Mouse (Mus musculus): Measurements from ENCODE around the gene Grin2b. TPM values are rescaled to one million over a fixed set of nuclear protein-coding genes. Genes with fewer than 3 reads are reported as not detected.

The Grin2b gene
- polyA plus RNA-seq, 1 experiment = not detected

DNA sequence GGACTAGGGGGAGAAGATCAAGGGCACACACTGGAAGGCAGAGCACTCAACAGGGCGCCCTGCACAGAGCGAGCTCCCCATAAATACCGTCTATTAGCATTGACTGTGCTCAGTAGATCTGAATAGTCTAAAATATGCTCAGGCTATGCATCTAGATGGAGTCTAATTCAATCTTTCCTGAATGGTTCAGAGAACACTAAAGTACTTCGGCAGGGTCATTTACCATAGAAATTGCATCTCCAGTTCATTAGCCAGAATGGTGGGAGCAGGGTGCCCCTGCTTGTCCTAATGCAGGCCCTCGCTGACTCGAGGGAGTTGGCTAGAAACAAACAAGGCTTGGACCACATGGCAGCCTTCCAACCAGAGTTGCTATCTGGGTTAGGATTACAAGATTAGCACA lies 64.1 kb downstream of the Grin2b start:
- no peak for DNase-seq (ENCODE audit: low read depth, low spot score)
- 72% methylated on average over 6 of the region's 6 CpGs for WGBS

DNA sequence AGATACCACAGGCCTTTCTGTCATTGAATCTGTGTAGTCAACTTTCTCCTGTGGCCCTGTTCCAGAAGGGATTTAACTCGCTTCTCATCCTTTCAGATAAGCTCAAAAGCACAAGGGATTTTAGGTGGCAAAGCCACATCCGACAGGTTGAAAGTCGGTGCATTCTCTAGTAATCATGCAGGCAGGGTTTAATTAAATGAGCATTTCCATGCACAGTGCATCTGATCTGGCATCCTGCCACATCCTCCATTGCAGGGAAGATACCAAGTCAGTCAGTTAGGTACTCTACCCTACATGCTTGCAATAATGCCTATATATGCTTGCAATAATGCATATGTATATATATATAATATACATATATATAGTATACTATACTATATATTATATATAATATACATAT lies 64.8 kb downstream of the Grin2b start:
- DNase-seq (ENCODE audit: low read depth, low spot score) = no peak
- 86% methylated on average over 3 of the region's 3 CpGs for WGBS

DNA sequence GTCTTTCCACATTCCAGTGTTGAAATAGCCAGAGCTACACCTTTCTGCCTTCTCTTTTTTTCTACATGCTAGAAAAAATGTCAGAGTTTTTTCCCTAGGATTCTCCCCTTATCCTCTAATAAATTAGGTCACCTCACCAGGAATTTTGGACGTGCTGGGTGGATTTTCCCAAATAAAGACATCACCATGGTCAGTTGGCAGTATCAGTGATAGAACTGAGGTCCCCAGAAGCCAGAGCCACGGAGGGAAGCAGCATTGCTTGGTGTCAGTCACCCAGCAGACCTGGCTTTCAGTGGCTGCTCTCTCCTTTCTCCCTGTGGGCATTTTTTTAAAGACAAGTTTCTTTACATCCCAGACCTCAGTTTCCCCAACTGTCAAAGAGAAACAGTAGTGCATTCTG lies 68.1 kb downstream of the Grin2b start:
- no peak for DNase-seq (ENCODE audit: low read depth, low spot score)

GRCm38 (mm10) chr6:136100241-136100640 lies 73.1 kb downstream of the Grin2b start:
- no peak for DNase-seq (ENCODE audit: low read depth, low spot score)

More for the DNA sequence above, 68.1 kb downstream of the Grin2b start:
- 70% methylated on average over 2 of the region's 2 CpGs for WGBS

DNA sequence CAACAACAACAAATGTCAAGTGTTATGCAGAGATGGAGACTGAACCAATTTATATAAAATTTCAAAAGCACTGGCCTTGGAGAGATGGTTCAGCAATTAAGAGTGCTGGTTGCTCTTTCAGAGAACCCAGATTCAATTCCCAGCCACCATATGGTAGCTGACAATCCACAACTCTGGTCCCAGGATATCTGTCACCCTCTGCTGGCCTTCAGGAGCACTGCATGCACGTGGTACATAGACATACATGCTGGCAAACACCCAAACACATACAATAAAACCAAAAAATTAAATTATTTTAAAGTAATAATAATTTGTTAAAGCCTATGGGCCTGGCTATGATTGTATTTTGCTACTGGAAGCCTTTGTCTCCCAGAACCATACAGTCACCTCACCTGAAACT lies 77.0 kb downstream of the Grin2b start:
- DNase-seq (ENCODE audit: low read depth, low spot score) = no peak
- 25% methylated on average over 1 of the region's 1 CpGs for WGBS

More at GRCm38 (mm10) chr6:136100241-136100640, 73.1 kb downstream of the Grin2b start:
- WGBS = 77% methylated on average over 5 of the region's 5 CpGs

DNA sequence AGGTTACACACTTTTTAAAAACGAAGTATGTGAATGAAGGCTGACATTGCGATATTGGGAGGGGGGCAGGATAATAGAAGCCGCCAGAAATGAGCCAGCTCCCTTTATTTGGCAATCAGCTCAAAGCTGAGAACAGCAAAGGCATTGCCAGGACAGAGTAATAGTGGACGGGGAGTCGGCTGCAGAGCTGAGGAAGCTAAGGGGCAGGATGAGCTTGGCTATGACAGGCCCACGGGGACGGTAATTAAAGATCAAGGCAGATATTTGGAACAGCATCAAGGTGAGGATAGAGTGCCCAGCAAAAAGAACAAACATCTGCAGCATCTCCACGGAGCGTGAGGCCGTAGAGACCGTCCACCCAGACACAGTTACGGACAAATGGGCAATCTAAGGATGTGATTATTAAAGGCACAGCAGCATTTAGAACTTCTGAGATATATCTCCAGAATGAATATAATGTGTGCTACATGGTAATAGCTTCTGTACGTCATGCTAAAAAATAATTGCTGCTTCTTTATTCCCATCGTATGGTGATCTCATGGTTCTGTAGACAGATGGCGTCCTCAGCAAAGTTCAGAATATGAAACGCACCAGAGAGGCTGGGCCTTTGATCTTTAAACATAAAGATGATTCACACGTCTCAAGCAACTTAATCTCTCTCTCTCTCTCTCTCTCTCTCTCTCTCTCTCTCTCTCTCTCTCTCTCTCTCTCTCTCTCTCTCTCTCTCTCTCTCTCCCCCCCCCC lies 93.1 kb downstream of the Grin2b start:
- WGBS = 65% methylated on average over 17 of the region's 17 CpGs
- DNase-seq (ENCODE audit: low read depth, low spot score) = no peak

DNA sequence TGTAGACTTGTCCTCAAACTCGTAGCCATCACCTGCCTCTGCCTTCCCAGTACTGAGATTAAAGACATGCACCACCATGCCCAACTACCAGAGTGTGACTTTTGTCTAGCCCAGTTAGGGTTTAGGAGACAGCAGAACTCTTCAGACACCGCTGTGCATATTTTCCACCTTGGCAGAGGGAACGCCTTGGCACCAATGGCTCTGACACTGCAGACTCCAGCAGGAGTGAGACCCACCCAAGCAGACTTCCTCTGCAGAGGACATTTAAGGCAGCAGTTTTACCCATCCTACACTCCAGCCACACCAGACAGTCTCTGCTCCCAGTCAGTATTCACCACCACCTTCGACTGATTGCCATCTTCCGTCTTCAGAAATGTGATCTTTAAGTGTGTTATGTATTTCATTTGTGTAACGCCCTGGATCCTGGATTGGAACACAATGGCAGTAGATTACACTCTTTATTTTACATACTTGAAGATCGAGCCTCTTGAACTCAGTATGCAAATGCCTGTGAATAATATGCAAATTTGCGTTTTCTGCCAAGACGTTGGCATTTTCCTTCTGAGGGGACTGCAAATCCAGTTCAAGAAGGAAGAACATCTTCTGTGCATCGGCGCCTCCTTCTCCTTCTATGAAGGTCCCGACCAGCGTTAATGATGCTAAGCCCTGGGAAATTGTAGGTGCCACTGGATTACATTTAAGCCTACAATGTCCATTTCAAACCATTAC lies 100.8 kb downstream of the Grin2b start:
- DNase-seq (ENCODE audit: low read depth, low spot score) = no peak
- 86% methylated on average over 13 of the region's 13 CpGs for WGBS

DNA sequence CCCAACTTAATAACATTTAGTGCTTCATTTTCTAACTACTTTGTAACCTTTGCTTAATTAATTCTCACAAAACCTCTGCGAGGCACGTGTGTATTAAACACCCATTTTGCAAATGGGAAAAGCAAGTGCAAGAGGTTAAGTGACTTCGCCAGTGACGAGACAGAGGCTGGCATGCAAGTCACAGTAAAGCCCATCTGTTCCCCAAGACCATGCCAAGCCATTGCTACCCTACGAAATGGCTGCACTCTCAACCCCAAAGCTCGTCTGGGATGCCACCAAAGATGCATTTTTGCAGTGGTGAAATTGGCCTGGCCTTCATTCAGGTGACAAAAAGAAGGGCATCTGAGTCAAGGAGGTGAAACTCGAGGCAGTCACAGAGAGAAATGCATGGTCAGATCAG lies 103.2 kb downstream of the Grin2b start:
- 80% methylated on average over 7 of the region's 7 CpGs for WGBS
- DNase-seq (ENCODE audit: low read depth, low spot score) = no peak

- 20% methylated on average over 1 of the region's 1 CpGs for WGBS
- no peak for DNase-seq (ENCODE audit: low read depth, low spot score)
These were observed 120.0 kb downstream of the Grin2b start for GRCm38 (mm10) chr6:136053346-136053745.

DNA sequence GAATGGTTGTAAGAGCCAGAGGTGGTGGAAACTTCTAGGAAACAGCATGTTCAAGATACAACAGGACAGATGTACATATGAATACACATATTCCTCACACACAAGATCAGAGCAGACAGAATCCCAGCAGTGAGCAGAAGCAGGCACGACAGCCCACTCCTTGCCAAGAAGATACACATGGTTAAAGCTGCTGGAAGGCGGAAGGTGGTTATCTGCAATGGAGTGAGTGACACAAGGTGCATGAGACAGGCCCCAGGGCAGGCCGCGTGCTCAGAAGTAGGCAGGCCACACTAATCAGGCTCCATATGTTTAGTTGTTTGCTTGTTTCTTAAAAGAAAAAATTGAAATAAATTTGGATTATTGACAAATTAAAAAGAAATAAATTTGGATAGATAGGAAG lies 123.0 kb downstream of the Grin2b start:
- WGBS = 80% methylated on average over 4 of the region's 4 CpGs
- no peak for DNase-seq (ENCODE audit: low read depth, low spot score)

DNA sequence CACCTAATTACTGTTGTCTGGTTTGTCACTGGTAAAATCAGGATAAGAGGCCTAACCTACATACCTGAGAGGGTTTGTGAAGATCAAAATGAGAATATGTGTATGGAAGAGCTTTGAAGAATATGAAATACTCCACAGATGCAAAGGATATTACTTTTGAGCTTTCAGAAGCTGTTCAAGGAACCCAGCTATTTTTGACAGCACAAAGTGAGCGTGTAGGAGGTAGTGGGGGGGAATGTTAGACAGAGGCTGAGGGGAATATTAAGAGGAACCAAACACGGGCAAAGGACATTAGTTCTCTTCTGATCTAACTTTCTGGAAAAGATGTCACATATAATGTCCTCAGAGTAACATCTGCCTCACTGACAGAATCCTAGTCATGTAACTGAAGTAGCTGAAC lies 125.2 kb downstream of the Grin2b start:
- 85% methylated on average over 2 of the region's 2 CpGs for WGBS

GRCm38 (mm10) chr6:136046091-136046490 lies 127.2 kb downstream of the Grin2b start:
- DNase-seq (ENCODE audit: low read depth, low spot score) = no peak
- 81% methylated on average over 7 of the region's 7 CpGs for WGBS

More for the DNA sequence above, 125.2 kb downstream of the Grin2b start:
- DNase-seq (ENCODE audit: low read depth, low spot score) = no peak

- WGBS = 67% methylated on average over 5 of the region's 5 CpGs
These were observed 128.8 kb downstream of the Grin2b start for GRCm38 (mm10) chr6:136044461-136044860.

GRCm38 (mm10) chr6:136042375-136042774 lies 130.9 kb downstream of the Grin2b start:
- DNase-seq (ENCODE audit: low read depth, low spot score) = no peak
- WGBS = 79% methylated on average over 3 of the region's 3 CpGs

More at GRCm38 (mm10) chr6:136044461-136044860, 128.8 kb downstream of the Grin2b start:
- DNase-seq (ENCODE audit: low read depth, low spot score) = no peak

- no peak for DNase-seq (ENCODE audit: low read depth, low spot score)
- 85% methylated on average over 8 of the region's 8 CpGs for WGBS
These were observed 131.5 kb downstream of the Grin2b start for GRCm38 (mm10) chr6:136041821-136042220.

GRCm38 (mm10) chr6:136040931-136041330 lies 132.4 kb downstream of the Grin2b start:
- WGBS = 71% methylated on average over 3 of the region's 3 CpGs
- DNase-seq (ENCODE audit: low read depth, low spot score) = no peak

- no peak for DNase-seq (ENCODE audit: low read depth, low spot score)
- WGBS = 65% methylated on average over 4 of the region's 4 CpGs
These were observed 143.9 kb downstream of the Grin2b start for GRCm38 (mm10) chr6:136029235-136029939.

GRCm38 (mm10) chr6:136026936-136027335 lies 146.4 kb downstream of the Grin2b start:
- DNase-seq (ENCODE audit: low read depth, low spot score) = no peak
- 92% methylated on average over 6 of the region's 6 CpGs for WGBS

GRCm38 (mm10) chr6:136025801-136026200 lies 147.5 kb downstream of the Grin2b start:
- no peak for DNase-seq (ENCODE audit: low read depth, low spot score)
- WGBS = 80% methylated on average over 4 of the region's 4 CpGs

- WGBS = 59% methylated on average over 3 of the region's 3 CpGs
- DNase-seq (ENCODE audit: low read depth, low spot score) = no peak
These were observed 152.9 kb downstream of the Grin2b start for GRCm38 (mm10) chr6:136020460-136020859.

Measured in large intestine, adult 2 months (tissue).